Mouse (Mus musculus) limb, embryonic 14.5 days (tissue): ENCODE results near the gene Zdhhc21. TPM values are rescaled to one million over a fixed set of nuclear protein-coding genes. Genes with fewer than 3 reads are reported as not detected.

ENCODE experiments used
- ATAC-seq: fragments of 200-750 bp; cut with Nextera tagmentation; 2 replicates; pipeline ENCODE4 v1.8.0; 2017; ENCODE audit warnings: low read depth, moderate number of reproducible peaks, moderate TSS enrichment; ENCODE audit not compliant: low FRiP score
- DNase-seq: peaks from one replicate; pipeline ENCODE4 v3.0.0-alpha.2; 2015; ENCODE audit warnings: low spot score
- H3K27ac ChIP-seq: fragments of 300-500 bp; sonication (generic); replicated peaks from 2 replicates; pipeline ENCODE4 v1.5.1; 2014; ENCODE audit warnings: low read depth, mild to moderate bottlenecking, low read length, moderate library complexity, mixed read lengths
- H3K27me3 ChIP-seq: fragments of 300-500 bp; sonication (generic); 2 replicates; pipeline ENCODE4 v1.6.1; 2014; ENCODE audit warnings: low read length, mixed read lengths; ENCODE audit not compliant: control insufficient read depth, insufficient read depth
- H3K36me3 ChIP-seq: fragments of 300-500 bp; sonication (generic); 2 replicates; pipeline ENCODE4 v1.6.1; 2014; ENCODE audit warnings: mild to moderate bottlenecking, low read length, moderate library complexity, mixed read lengths; ENCODE audit not compliant: control insufficient read depth, insufficient read depth
- H3K4me1 ChIP-seq: fragments of 300-500 bp; sonication (generic); 2 replicates; pipeline ENCODE4 v1.6.1; 2014; ENCODE audit warnings: antibody characterized with exemption, low read length, mixed read lengths; ENCODE audit not compliant: control insufficient read depth, insufficient read depth
- H3K4me2 ChIP-seq: fragments of 300-500 bp; sonication (generic); replicated peaks from 2 replicates; pipeline ENCODE4 v1.6.1; 2014; ENCODE audit warnings: low read depth, mild to moderate bottlenecking, low read length, moderate library complexity; ENCODE audit not compliant: severe bottlenecking
- H3K4me3 ChIP-seq: fragments of 300-500 bp; sonication (generic); replicated peaks from 2 replicates; pipeline ENCODE4 v1.5.1; 2014; ENCODE audit warnings: low read length
- H3K9ac ChIP-seq: fragments of 300-500 bp; sonication (generic); 2 replicates; pipeline ENCODE4 v1.6.1; 2014; ENCODE audit warnings: mild to moderate bottlenecking, low read depth, low read length, moderate library complexity; ENCODE audit not compliant: severe bottlenecking
- H3K9me3 ChIP-seq: fragments of 300-500 bp; sonication (generic); 2 replicates; pipeline ENCODE4 v1.6.1; 2016; ENCODE audit warnings: low read length; ENCODE audit not compliant: control insufficient read depth
- POLR2A ChIP-seq: fragments of 200-500 bp; IDR thresholded peaks from 2 replicates; pipeline ENCODE4 v1.8.0; 2012; ENCODE audit warnings: inconsistent platforms, mild to moderate bottlenecking, moderate library complexity, borderline replicate concordance; ENCODE audit not compliant: insufficient read depth, insufficient read length; ENCODE audit errors: extremely low read depth
- WGBS: fragments of 180-500 bp; shearing (Covaris S2); extraction: QIAGEN DNeasy Blood & Tissue Kit; methylation state at CpG from one replicate; pipeline ENCODE4 v1.1.7; 2014; 5-methylcytosine and 5-hydroxymethylcytosine counted together
- polyA plus RNA-seq, 2 experiments: library from polyadenylated mRNA; depleted of rRNA in 1 of 2; stranded (reverse) in 1 of 2; unstranded in 1 of 2; fragments of >200 nt; fragmentation: Nextera tagmentation in 1 of 2; extraction: Ambion mirVana in 1 of 2; gene quantifications; 2 replicates each; pipeline versions ENCODE4 v1.2.1 to v1.2.3; 2012 to 2014

Zdhhc21 gene
- polyA plus RNA-seq, 2 experiments, result 11.1 to 12.5 TPM

DNA sequence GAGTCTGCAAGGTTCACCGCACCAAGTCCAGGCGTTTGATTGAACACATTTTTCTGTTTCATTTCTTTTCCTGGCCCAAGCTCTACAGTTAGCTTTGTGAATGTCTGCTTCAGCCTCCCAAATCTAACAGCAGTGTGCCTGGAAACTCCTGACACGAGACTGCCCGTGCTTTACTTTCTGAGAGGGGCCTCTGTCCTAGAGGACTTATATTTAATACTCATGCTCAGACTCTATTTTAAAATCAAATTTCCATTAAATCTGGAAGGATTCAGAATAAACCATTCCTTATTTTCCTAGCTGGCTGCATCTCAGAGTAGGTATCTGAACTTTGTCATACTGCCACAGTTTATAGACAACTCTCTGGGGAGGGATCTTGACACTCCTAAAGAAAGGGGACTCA is 30.8 kb upstream of the Zdhhc21 start:
- H3K4me2 ChIP-seq, result 0 out of 2 replicates have a peak overlapping the region, but pooled peaks have one; percentile 24
- DNase-seq, result peak; percentile 78
- H3K9ac ChIP-seq, result no peak overlapping the region
- peaks cover 37% of the 10 kb centered on the region for H3K4me1 ChIP-seq
- no peak for TF ChIP-seq POLR2A
- H3K36me3 ChIP-seq, result no peaks in the 10 kb centered on the region
- ATAC-seq, result peak; percentile 62
- 35% methylated on average over 4 of the region's 4 CpGs for WGBS
- no peaks in the 10 kb centered on the region for H3K9me3 ChIP-seq
- H3K27me3 ChIP-seq, result no peaks in the 10 kb centered on the region
- H3K27ac ChIP-seq, result peak overlapping the region; percentile 88
- H3K4me3 ChIP-seq, result no peak overlapping the region

DNA sequence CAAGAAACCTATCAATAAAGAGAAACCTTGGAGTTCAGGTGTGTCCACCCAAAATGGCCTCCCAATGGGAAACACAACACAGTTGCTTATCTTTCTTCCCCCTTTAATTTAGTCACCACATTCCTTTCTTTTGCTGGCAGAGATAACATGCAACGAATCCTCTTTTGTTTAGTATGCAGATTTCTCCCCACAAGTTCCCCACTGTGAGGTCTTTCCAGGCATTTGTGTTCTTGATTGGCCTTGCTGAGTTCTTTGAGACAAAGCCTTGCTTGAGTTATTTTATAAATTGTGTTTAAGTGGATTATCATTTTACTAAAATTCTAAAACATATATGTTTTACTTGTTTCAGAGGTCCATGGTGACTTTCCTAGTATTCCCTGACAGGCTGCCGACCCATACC is 26.4 kb upstream of the Zdhhc21 start:
- Histone ChIP-seq H3K4me3 (no peak overlapping the region), H3K9me3 (no peaks in the 10 kb centered on the region), H3K9ac (no peak overlapping the region), H3K4me1 (peaks cover 41% of the 10 kb centered on the region), H3K36me3 (no peaks in the 10 kb centered on the region), H3K27me3 (no peaks in the 10 kb centered on the region), H3K27ac (no peak overlapping the region), H3K4me2 (no peak overlapping the region)
- no peak for TF ChIP-seq POLR2A
- ATAC-seq, result no peak
- WGBS, result 74% methylated on average over 2 of the region's 2 CpGs
- DNase-seq, result no peak

DNA sequence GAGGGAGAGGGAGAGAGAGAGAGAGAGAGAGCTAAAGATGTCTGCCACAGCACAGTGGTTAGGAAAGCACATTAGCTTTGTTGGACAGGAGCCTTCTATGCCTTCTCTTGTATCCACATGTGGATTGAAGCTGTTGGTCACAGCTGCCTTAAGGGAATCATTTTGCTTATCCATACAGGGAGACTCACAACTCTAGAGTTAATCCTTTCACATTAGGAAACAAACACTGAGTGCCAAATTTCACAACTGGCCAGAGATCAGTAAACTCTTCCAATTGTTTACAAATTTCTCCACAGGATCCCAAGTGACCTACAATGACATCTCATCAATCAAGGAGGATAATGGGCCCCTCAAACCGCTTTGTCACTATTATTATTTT is 25.8 kb upstream of the Zdhhc21 start:
- Histone ChIP-seq H3K36me3 (no peaks in the 10 kb centered on the region), H3K27me3 (no peaks in the 10 kb centered on the region), H3K9ac (no peak overlapping the region), H3K4me2 (no peak overlapping the region), H3K9me3 (no peaks in the 10 kb centered on the region), H3K27ac (no peak overlapping the region), H3K4me1 (peaks cover 39% of the 10 kb centered on the region), H3K4me3 (no peak overlapping the region)
- 33% methylated on average over 1 of the region's 1 CpGs for WGBS
- TF ChIP-seq POLR2A, result no peak
- no peak for DNase-seq
- no peak for ATAC-seq

DNA sequence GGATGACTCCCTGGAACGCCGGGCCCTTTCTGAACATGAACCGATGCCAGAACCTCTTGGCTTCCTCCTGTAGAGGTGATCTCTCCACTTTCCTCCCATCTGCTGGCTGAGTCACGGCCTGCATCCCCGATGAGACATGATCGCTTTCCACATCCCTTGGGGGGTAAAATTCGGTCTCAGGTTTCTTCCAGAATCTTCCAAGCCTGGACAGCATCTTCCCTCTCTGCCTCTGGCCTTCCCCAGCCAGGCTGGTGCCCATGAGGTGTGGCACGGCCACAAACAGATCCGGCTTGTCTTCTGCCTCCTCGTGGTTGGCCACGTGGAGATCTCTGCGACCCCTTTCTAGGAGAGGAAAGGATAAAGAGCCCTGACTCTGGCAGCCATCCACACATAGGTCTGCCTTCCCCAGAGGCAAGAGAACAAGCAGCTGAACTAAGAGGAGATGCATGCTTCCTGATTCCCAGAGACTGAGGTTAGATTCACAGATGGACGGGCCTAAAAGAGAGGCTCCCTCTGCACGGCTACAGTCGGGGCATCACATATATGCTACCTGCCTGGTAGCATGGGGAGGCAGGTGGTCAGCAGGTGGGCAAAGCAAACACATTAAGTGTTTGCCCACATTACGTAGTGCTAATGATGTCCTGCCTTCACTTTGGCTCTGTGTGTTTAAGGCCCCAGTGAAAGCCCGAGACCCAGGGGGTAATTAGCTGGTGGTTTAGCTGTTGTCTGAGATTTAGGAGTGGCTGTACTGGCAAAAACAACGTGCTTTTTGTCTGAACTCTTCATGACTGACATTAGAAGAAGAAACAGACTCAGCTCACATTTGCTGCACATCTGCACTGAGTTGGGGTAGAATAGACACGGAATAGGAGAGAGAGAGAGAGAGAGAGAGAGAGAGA is 25.1 kb upstream of the Zdhhc21 start, which contains the start of gene Cer1:
Cer1 (minus strand) TSS at position 513 of the 899 bp plus-strand sequence.
- DNase-seq (no peak), ATAC-seq (no peak)
- Histone ChIP-seq H3K27ac (0 out of 2 replicates have a peak within 1 kb of the TSS, but pooled peaks have one; percentile 33), H3K4me1 (peaks cover 39% of the 10 kb centered on the region), H3K36me3 (no peaks in the 10 kb centered on the region), H3K27me3 (no peaks in the 10 kb centered on the region), H3K9ac (no peak within 1 kb of the TSS), H3K4me3 (no peak within 1 kb of the TSS), H3K9me3 (no peaks in the 10 kb centered on the region), H3K4me2 (no peak within 1 kb of the TSS)
- no peak for TF ChIP-seq POLR2A
- 54% methylated on average over 18 of the region's 19 CpGs for WGBS

DNA sequence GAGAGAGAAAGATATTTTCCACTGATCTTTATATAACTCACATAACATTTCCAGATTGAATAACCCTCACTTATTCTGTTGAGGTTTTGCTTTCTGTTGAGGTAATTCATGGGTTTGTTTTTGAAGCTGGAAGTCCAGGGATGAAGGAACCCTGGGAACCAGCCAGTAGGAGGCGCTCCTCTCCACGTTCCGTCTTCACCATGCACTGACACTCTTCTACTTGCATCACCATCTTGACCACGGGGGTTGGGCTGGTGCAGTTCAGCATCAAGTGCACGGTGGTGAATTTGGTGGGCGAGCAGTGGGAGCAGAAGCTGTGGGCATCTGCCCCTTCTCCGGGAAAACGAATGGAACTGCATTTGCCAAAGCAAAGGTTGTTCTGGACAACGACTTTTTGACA is 22.7 kb upstream of the Zdhhc21 start:
- DNase-seq (no peak), ATAC-seq (no peak)
- WGBS, result 86% methylated on average over 9 of the region's 9 CpGs

More for the DNA sequence above, 22.7 kb upstream of the Zdhhc21 start:
- Histone ChIP-seq H3K36me3 (no peaks in the 10 kb centered on the region), H3K4me1 (peaks cover 34% of the 10 kb centered on the region), H3K4me2 (no peak overlapping the region), H3K9ac (no peak overlapping the region), H3K4me3 (no peak overlapping the region), H3K27me3 (no peaks in the 10 kb centered on the region), H3K27ac (no peak overlapping the region), H3K9me3 (no peaks in the 10 kb centered on the region)
- TF ChIP-seq POLR2A, result no peak
